Comparison of ENCODE assay signal across 8 mouse cellular contexts in the genomic region with DNA sequence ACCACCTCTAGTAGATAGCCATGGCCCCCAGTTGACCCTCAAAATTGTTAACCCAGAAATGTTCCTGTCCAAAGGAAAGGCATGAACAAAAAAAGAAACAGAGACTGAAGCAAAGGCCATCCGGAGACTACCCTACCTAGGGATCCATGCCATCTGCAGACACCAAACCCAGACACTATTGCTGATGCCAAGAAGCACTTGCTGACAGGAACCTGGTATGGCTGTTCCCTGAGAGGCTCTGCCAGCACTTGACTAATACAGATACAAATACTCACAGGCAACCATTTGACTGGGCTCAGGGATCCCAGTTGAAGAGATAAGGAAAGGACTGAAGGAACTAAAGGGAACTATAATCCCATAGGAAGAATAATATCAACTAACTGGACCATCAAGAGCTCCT.
A peak's percentile ranks its signal among the peaks of the same experiment; 100 is the strongest.
DNase-seq lines count a peak whose midpoint lies in the region.
"Not testable (repeated sequence)": the region's sequence is repeated elsewhere in the genome, so short reads cannot be mapped to it uniquely, and the experiment has no call there.

No protein-coding gene starts in this region.

- peak; percentile 80 for DNase-seq in brain, adult 2 months (ENCODE audit: low read depth, low spot score)
- peak; percentile 38 for DNase-seq in cerebellum, adult 11 months
- peak; percentile 49 to 68 for DNase-seq in cerebellum, adult 18-20 months
- peak; percentile 39 for DNase-seq in cerebellum, adult 8-10 months
- peak; percentile 81 for DNase-seq in cerebellum, adult 9-11 months
- peak; percentile 24 to 47 for DNase-seq in cerebellum, postnatal 14 days
- peak; percentile 46 to 56 for DNase-seq in cerebellum, postnatal 36 days
- peak; percentile 2 to 3 for DNase-seq in heart, postnatal 10 days

- intact Hi-C loops in heart, postnatal 10 days (cut with DNase I) = not testable (repeated sequence)

Comparison
In these comparisons a context has a peak if more than half of its experiments do, and no peak if none do; other contexts are left out.
1. Peak in every context shown above with its lines: DNase-seq.
2. DNase-seq: peak in every context shown above with its lines; median percentile 81 in cerebellum, adult 9-11 months; 80 in brain, adult 2 months; 58 in cerebellum, adult 18-20 months; 51 in cerebellum, postnatal 36 days; 39 in cerebellum, adult 8-10 months; 38 in cerebellum, adult 11 months; 36 in cerebellum, postnatal 14 days; 2 in heart, postnatal 10 days.